15 mouse cellular contexts compared by ENCODE assay signal in the genomic region with DNA sequence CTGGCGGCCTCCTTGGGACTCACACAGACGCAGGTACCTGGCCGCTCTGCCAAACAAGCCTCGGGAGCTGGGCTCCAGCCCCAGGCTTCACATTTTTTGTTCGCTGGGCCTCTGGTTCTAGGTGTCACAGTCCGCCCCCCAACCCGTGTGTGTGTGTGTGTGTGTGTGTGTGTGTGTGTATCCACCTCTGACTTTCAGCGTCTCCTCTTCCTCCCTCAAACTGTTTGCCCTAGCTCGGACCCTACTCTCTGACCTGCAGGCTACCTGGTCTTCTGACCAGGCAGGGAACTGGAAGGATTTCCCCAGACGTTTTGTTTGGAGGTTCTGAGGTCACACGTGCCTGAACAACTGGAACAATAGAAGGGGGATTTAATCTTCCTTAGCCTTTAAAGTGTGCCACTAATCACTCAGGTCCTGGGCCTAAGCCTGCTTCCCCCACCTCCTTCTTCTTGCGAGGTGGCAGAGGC. TPM values are rescaled to one million over a fixed set of nuclear protein-coding genes. Genes with fewer than 3 reads are reported as not detected.
DNase-seq lines count a peak whose midpoint lies in the region; ATAC-seq and TF ChIP-seq lines count a peak whose summit lies in the region.
"Had no signal": no experiment of that assay in that cellular context is flagged by ENCODE, and none has a peak within 500 bp of the region (broad histone marks: within the 10 kb centered on the region; RNA-seq: fewer than 3 reads in every experiment).

No protein-coding gene starts in this region.

- no peak for TF ChIP-seq CTCF in intestine, postnatal 0 days (IDR thresholded peaks at IDR 0.05; ENCODE audit: low read depth)

- H3K27me3 ChIP-seq in intestine, embryonic 14.5 days (replicated peaks; ENCODE audit: control insufficient read depth, insufficient read depth, low read length) = peaks cover 96% of the 10 kb centered on the region
- peaks cover 94% of the 10 kb centered on the region for H3K27me3 ChIP-seq in intestine, postnatal 0 days (replicated peaks; ENCODE audit: control insufficient read depth, insufficient read depth, low read length)
- peaks cover 69% of the 10 kb centered on the region for H3K27me3 ChIP-seq in forebrain, embryonic 15.5 days
- peaks cover 95% of the 10 kb centered on the region for H3K27me3 ChIP-seq in midbrain, embryonic 14.5 days (ENCODE audit: control insufficient read depth, insufficient read depth, low read length)

- peak overlapping the region; percentile 2; the same call in 1 of the 2 replicates for H3K9ac ChIP-seq in intestine, embryonic 14.5 days (ENCODE audit: low read length)
- H3K9ac ChIP-seq in intestine, postnatal 0 days (ENCODE audit: low read depth, low read length) = no peak overlapping the region
- peak overlapping the region; percentile 69 for H3K9ac ChIP-seq in forebrain, embryonic 15.5 days (replicated peaks)
- H3K9ac ChIP-seq in midbrain, embryonic 14.5 days (replicated peaks; ENCODE audit: low read length) = no peak overlapping the region
- H3K9ac ChIP-seq: liver, embryonic 13.5 days had no signal

- WGBS in intestine, embryonic 14.5 days = under 1% methylated on average over 12 of the region's 12 CpGs
- WGBS in intestine, postnatal 0 days = 4% methylated on average over 12 of the region's 12 CpGs
- WGBS in forebrain, embryonic 15.5 days = 4% methylated on average over 12 of the region's 12 CpGs
- under 1% methylated on average over 11 of the region's 12 CpGs for WGBS in midbrain, embryonic 14.5 days

- peaks cover 10% of the 10 kb centered on the region for H3K4me1 ChIP-seq in intestine, embryonic 14.5 days (replicated peaks; ENCODE audit: control insufficient read depth, insufficient read depth, low read length)
- H3K4me1 ChIP-seq in intestine, postnatal 0 days (replicated peaks; ENCODE audit: control insufficient read depth, insufficient read depth, low read length) = peaks cover 4% of the 10 kb centered on the region; the same call in 1 of the 2 replicates
- peaks cover 27% of the 10 kb centered on the region for H3K4me1 ChIP-seq in forebrain, embryonic 15.5 days
- no peaks in the 10 kb centered on the region for H3K4me1 ChIP-seq in midbrain, embryonic 14.5 days (ENCODE audit: control insufficient read depth, insufficient read depth, low read length)

- H3K4me2 ChIP-seq in intestine, embryonic 14.5 days (ENCODE audit: low read length) = peak overlapping the region; percentile 0
- H3K4me2 ChIP-seq in intestine, postnatal 0 days (replicated peaks; ENCODE audit: low read depth) = no peak overlapping the region
- peak overlapping the region; percentile 81 for H3K4me2 ChIP-seq in forebrain, embryonic 15.5 days (replicated peaks)
- no peak overlapping the region for H3K4me2 ChIP-seq in midbrain, embryonic 14.5 days (ENCODE audit: low read length)
- H3K4me2 ChIP-seq: liver, embryonic 13.5 days had no signal

- no peaks in the 10 kb centered on the region for H3K36me3 ChIP-seq in intestine, embryonic 14.5 days (ENCODE audit: control insufficient read depth, insufficient read depth, low read length)
- no peaks in the 10 kb centered on the region for H3K36me3 ChIP-seq in intestine, postnatal 0 days (ENCODE audit: control insufficient read depth, insufficient read depth)
- H3K36me3 ChIP-seq in forebrain, embryonic 15.5 days = no peaks in the 10 kb centered on the region
- no peaks in the 10 kb centered on the region for H3K36me3 ChIP-seq in midbrain, embryonic 14.5 days (ENCODE audit: control insufficient read depth, insufficient read depth, low read length)
- H3K36me3 ChIP-seq: liver, embryonic 13.5 days had no signal

- ATAC-seq in intestine, embryonic 14.5 days (replicated peaks; ENCODE audit: low FRiP score, low TSS enrichment, low read depth) = no peak
- no peak for ATAC-seq in intestine, postnatal 0 days
- ATAC-seq in forebrain, embryonic 15.5 days (replicated peaks) = no peak
- no peak for ATAC-seq in midbrain, embryonic 14.5 days (ENCODE audit: low FRiP score, low TSS enrichment)

- no peaks in the 10 kb centered on the region for H3K9me3 ChIP-seq in intestine, embryonic 14.5 days (ENCODE audit: control insufficient read depth, low read length)
- no peaks in the 10 kb centered on the region for H3K9me3 ChIP-seq in intestine, postnatal 0 days (ENCODE audit: control insufficient read depth)
- no peaks in the 10 kb centered on the region for H3K9me3 ChIP-seq in forebrain, embryonic 15.5 days
- H3K9me3 ChIP-seq in midbrain, embryonic 14.5 days (ENCODE audit: control insufficient read depth, low read length) = no peaks in the 10 kb centered on the region
- H3K9me3 ChIP-seq: liver, embryonic 13.5 days had no signal

- H3K4me3 ChIP-seq in intestine, embryonic 14.5 days (ENCODE audit: low read depth, low read length) = peak overlapping the region; percentile 41; the same call in 1 of the 2 replicates
- no peak overlapping the region for H3K4me3 ChIP-seq in intestine, postnatal 0 days (ENCODE audit: low read depth, low read length)
- peak overlapping the region; percentile 55 for H3K4me3 ChIP-seq in forebrain, embryonic 15.5 days
- H3K4me3 ChIP-seq in midbrain, embryonic 14.5 days (replicated peaks; ENCODE audit: low read depth, low read length) = 0 out of 2 replicates have a peak overlapping the region, but pooled peaks have one; percentile 34

- DNase-seq in intestine, embryonic 14.5 days (ENCODE audit: low spot score) = no peak
- peak; percentile 55 for DNase-seq in embryo, embryonic 10.5 days (ENCODE audit: low spot score)
- DNase-seq in midbrain, embryonic 14.5 days = no peak
- no peak for DNase-seq in adrenal gland, adult 8-10 months
- no peak for DNase-seq in adrenal gland, postnatal 10 days
- DNase-seq in layer of hippocampus, adult 18-20 months (ENCODE audit: low spot score in 2 of 2) = no peak
- DNase-seq: adrenal gland, adult 2 months; cerebellum, adult 8-10 months; liver, embryonic 13.5 days; thymus, postnatal 36 days had no signal

- peak overlapping the region; percentile 64; the same call in 1 of the 2 replicates for H3K27ac ChIP-seq in intestine, embryonic 14.5 days (ENCODE audit: low read depth)
- no peak overlapping the region for H3K27ac ChIP-seq in intestine, postnatal 0 days (ENCODE audit: low read depth, low read length)
- H3K27ac ChIP-seq in forebrain, embryonic 15.5 days (replicated peaks) = peak overlapping the region; percentile 96
- H3K27ac ChIP-seq in midbrain, embryonic 14.5 days (replicated peaks; ENCODE audit: low read depth, low read length) = no peak overlapping the region; the same call in 1 of the 2 replicates
- H3K27ac ChIP-seq: kidney, postnatal 0 days; liver, embryonic 13.5 days had no signal

RNA-seq across cellular contexts. Expression of a gene that starts 3.2 kb away (rescaled TPM):
- 8.0 and 9.8 TPM in 2 replicates for polyA plus RNA-seq in intestine, embryonic 14.5 days (2014; fragmentation: Nextera tagmentation; extraction: Ambion mirVana)
- polyA plus RNA-seq in intestine, postnatal 0 days (2015; fragmentation: Nextera tagmentation; extraction: Ambion mirVana) = 1.5 and 1.8 TPM in 2 replicates
- 284 and 297 TPM in 2 replicates for polyA plus RNA-seq in forebrain, embryonic 15.5 days (2015; fragmentation: Nextera tagmentation; extraction: Ambion mirVana)
- polyA plus RNA-seq in midbrain, embryonic 14.5 days (2014; fragmentation: Nextera tagmentation; extraction: Ambion mirVana) = 0.61 and 0.72 TPM in 2 replicates
- total RNA-seq in adrenal gland, adult 8-10 months (2022) = under 1 TPM; 0.24 to 0.61 (median 0.42) TPM
- under 1 TPM; 0.24 to 0.45 TPM for total RNA-seq in adrenal gland, postnatal 10 days (2021)
- total RNA-seq in layer of hippocampus, adult 18-20 months (2021) = 10 to 100 TPM; 18.1 to 20.1 TPM
- total RNA-seq: megakaryocyte, adult 5-6 weeks had no signal
- polyA plus RNA-seq: heart, embryonic 14.5 days; kidney, postnatal 0 days had no signal

RNA-seq across cellular contexts. Expression of a gene that starts 15.4 kb away (rescaled TPM):
- polyA plus RNA-seq in intestine, embryonic 14.5 days (2014; fragmentation: Nextera tagmentation; extraction: Ambion mirVana) = 5.8 and 6.4 TPM in 2 replicates
- polyA plus RNA-seq in intestine, postnatal 0 days (2015; fragmentation: Nextera tagmentation; extraction: Ambion mirVana) = 1.0 and 1.3 TPM in 2 replicates
- 67.5 and 67.8 TPM in 2 replicates for polyA plus RNA-seq in forebrain, embryonic 15.5 days (2015; fragmentation: Nextera tagmentation; extraction: Ambion mirVana)
- polyA plus RNA-seq in midbrain, embryonic 14.5 days (2014; fragmentation: Nextera tagmentation; extraction: Ambion mirVana) = 0.41 and 0.67 TPM in 2 replicates
- under 1 TPM; 0.17 to 0.38 (median 0.19) TPM for total RNA-seq in adrenal gland, adult 8-10 months (2022)
- total RNA-seq in adrenal gland, postnatal 10 days (2021) = under 1 TPM; 0.09 to 0.24 TPM
- 1 to 10 TPM; 5.0 to 5.5 TPM for total RNA-seq in layer of hippocampus, adult 18-20 months (2021)
- total RNA-seq: megakaryocyte, adult 5-6 weeks had no signal
- polyA plus RNA-seq: kidney, postnatal 0 days; liver, embryonic 13.5 days had no signal

Comparison
In these comparisons a context has a peak if more than half of its experiments do, and no peak if none do; other contexts are left out.
1. H3K27ac ChIP-seq: peak in intestine, embryonic 14.5 days (single experiment) and forebrain, embryonic 15.5 days (single experiment); none in intestine, postnatal 0 days (single experiment) and midbrain, embryonic 14.5 days (single experiment).
2. H3K4me2 ChIP-seq: peak in intestine, embryonic 14.5 days (single experiment) and forebrain, embryonic 15.5 days (single experiment); none in intestine, postnatal 0 days (single experiment) and midbrain, embryonic 14.5 days (single experiment).
3. H3K9ac ChIP-seq: peak in intestine, embryonic 14.5 days (single experiment) and forebrain, embryonic 15.5 days (single experiment); none in intestine, postnatal 0 days (single experiment) and midbrain, embryonic 14.5 days (single experiment).
4. RNA of a gene that starts 3.2 kb away (polyA plus RNA-seq): 284 to 297 TPM in forebrain, embryonic 15.5 days; 8.0 to 9.8 TPM in intestine, embryonic 14.5 days, 1.5 to 1.8 TPM in intestine, postnatal 0 days and 0.61 to 0.72 TPM in midbrain, embryonic 14.5 days; every median in the first group is over 10 times any median in the second.